Mouse (Mus musculus): ENCODE measurements around the gene Ptgds.

GRCm38 (mm10) chr2:25460135-25460534 lies 9.7 kb downstream of the Ptgds start:
- TF ChIP-seq CTCF (conservative IDR thresholded peaks at IDR 0.05; ENCODE audit: low read length) (no peak), NANOG (IDR thresholded peaks at IDR 0.05; ENCODE audit: borderline replicate concordance, low read length) (no peak)

Measured in E14TG2a.4 (cell line).